Mouse (Mus musculus): ENCODE data around the gene Fbxl15.

The Fbxl15 gene

GRCm38 (mm10) chr19:46308706-46309435 lies 19.1 kb upstream of the Fbxl15 start:
- DNase-seq (ENCODE audit: low read depth, low spot score), result peak; percentile 93

DNA sequence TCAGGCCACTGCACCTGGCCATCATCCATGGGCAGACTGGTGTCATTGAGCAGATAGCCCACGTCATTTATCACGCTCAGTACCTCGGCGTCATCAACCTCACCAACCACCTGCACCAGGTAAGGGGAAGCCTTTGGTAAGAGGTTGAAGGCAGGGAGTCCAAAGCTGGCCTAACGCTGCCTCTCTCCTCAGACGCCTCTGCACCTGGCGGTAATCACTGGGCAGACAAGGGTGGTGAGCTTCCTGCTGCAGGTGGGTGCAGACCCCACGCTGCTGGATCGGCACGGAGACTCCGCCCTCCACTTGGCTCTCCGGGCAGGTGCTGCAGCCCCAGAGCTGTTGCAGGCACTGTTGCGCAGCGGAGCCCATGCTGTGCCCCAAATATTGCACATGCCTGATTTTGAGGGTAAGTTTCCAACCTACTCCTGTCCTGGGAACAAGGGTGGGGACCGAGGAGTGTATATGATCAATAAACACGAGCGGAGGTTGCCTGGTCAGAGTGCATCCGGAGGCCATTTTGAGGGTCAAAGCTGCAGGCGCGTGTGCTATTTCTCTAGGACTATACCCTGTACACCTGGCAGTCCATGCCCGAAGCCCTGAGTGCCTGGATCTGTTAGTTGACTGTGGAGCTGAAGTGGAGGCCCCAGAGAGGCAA lies 18.2 kb upstream of the Fbxl15 start:
- no peak for DNase-seq (ENCODE audit: low read depth, low spot score)

- DNase-seq (ENCODE audit: low read depth, low spot score), result no peak
Measured at GRCm38 (mm10) chr19:46310312-46310865, 17.6 kb upstream of the Fbxl15 start.

DNA sequence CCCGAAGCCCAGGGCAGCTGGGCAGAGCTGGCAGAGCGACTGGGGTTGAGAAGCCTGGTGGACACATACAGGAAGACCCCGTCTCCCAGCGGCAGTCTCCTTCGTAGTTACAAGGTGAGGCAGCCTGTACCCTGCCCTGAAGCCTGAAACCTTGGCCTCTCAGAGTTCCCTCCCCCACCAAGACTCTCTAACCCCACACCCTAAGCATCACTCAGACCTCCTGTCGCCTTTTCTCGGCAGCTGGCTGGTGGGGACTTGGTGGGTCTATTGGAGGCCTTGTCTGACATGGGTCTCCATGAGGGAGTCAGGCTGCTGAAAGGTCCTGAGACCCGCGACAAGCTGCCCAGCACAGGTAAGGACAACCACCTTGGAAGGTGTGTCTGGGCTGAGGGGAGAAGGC lies 16.6 kb upstream of the Fbxl15 start:
- no peak for DNase-seq (ENCODE audit: low read depth, low spot score)

GRCm38 (mm10) chr19:46312566-46312965 lies 15.4 kb upstream of the Fbxl15 start:
- DNase-seq (ENCODE audit: low read depth, low spot score), result no peak

GRCm38 (mm10) chr19:46313116-46313515 lies 14.9 kb upstream of the Fbxl15 start:
- no peak for DNase-seq (ENCODE audit: low read depth, low spot score)

GRCm38 (mm10) chr19:46313591-46313990 lies 14.4 kb upstream of the Fbxl15 start:
- DNase-seq (ENCODE audit: low read depth, low spot score), result no peak

GRCm38 (mm10) chr19:46314151-46314601 lies 13.8 kb upstream of the Fbxl15 start:
- DNase-seq (ENCODE audit: low read depth, low spot score), result no peak

- no peak for DNase-seq (ENCODE audit: low read depth, low spot score)
Measured at GRCm38 (mm10) chr19:46314872-46315742, 12.9 kb upstream of the Fbxl15 start.

GRCm38 (mm10) chr19:46315752-46316610 lies 12.0 kb upstream of the Fbxl15 start:
- DNase-seq (ENCODE audit: low read depth, low spot score), result no peak

GRCm38 (mm10) chr19:46316846-46317545 lies 11.0 kb upstream of the Fbxl15 start:
- DNase-seq (ENCODE audit: low read depth, low spot score), result no peak

- DNase-seq (ENCODE audit: low read depth, low spot score), result peak; percentile 55
Measured at GRCm38 (mm10) chr19:46317546-46317885, 10.5 kb upstream of the Fbxl15 start.

- no peak for DNase-seq (ENCODE audit: low read depth, low spot score)
Measured at GRCm38 (mm10) chr19:46318031-46318471, 9.9 kb upstream of the Fbxl15 start.

DNA sequence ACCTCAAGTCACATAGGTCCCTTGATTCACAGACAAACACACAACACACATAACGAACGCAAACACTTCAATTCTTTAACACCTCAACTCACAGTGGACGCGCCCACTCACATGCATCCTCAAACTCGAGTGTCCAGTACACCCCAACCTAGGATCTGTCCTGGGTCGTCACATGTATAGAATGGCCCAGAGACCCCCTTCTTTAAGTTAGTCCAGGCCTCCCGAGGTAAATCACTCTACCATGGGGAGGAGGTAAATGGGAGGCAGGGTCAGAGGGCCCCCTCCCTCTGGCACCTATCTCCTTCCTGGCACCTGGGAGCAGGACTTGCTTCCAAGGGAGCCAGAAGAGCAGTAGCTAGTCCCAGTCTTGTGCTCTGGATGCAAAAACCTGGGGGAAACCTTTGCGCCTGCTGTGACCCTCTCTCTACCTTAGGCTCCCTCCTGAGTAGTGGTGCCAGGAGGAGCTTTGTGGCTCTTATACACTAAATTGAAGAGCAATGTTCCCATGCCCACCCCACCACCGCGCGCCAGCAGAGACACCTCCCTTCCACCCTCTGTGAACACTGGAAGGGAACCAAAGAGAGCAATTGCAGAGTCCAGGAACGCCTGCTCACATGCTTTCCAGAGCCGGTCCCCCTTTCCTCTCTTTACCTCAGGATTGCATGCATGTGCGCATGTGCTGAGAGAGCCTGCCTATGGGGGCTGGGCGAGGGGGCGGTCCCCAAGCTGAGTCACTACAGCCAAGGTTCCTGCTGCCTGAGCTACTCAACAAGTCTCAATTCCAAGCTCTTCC lies 9.2 kb upstream of the Fbxl15 start:
- peak; percentile 85 for DNase-seq (ENCODE audit: low read depth, low spot score)

GRCm38 (mm10) chr19:46320076-46320785 lies 7.8 kb upstream of the Fbxl15 start:
- no peak for DNase-seq (ENCODE audit: low read depth, low spot score)

DNA sequence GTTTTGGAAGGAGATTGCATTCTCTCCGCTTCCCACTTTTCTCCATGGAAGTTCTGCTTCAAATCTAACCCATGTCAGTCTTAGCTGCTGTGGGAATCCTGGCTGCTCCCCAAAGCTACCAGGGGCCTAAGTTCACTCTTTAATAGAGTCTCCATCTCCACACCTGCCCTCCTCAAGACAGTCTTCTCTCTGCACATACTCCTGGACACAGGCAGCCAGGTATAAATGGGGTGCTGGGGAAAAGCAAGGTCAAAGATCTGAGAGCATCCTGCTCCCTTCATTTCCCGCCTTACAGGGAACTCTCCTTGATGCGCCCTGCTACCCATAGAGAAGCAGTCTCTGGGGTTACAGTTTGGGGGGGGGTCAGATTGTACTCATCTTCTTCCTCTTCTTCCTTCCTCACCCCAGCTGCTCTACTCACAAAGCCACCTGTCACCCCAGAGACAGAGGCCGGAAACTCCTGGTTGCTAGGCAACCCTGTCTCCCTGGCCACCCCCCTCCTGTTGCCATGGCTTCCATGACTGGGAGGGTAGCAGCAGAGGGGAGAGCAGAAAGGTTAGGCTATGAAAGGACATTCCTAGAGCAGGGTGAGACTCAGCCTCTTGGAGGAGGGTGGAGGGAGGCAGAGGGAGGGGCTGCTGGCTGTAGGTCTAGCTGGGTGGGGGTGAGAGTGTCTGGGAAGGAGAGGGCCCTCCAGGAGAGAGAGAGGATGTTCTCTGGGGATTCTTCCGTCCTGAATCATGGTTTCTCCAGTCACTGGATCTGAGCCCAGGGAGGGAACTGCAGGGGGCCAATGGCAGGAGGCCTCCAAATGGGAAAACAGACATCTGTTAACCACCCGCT lies 6.7 kb upstream of the Fbxl15 start:
- peak; percentile 57 for DNase-seq (ENCODE audit: low read depth, low spot score)

GRCm38 (mm10) chr19:46322144-46322995 lies 5.6 kb upstream of the Fbxl15 start:
- no peak for DNase-seq (ENCODE audit: low read depth, low spot score)
